Mouse (Mus musculus) stomach, postnatal 0 days (tissue): ENCODE results near the gene Ccdc141. TPM values are rescaled to one million over a fixed set of nuclear protein-coding genes. Genes with fewer than 3 reads are reported as not detected.

Experiments used
- ATAC-seq: fragments of 200-750 bp; cut with Nextera tagmentation; 2 replicates; pipeline ENCODE4 v1.8.0; 2017; ENCODE audit not compliant: low FRiP score, low TSS enrichment
- DNase-seq: peaks from one replicate; pipeline ENCODE4 v3.0.0-alpha.2; 2016; ENCODE audit warnings: low spot score
- H3K27ac ChIP-seq: fragments of 300-500 bp; sonication (generic); replicated peaks from 2 replicates; pipeline ENCODE4 v1.5.1; 2014; ENCODE audit warnings: mild to moderate bottlenecking, control low read depth
- H3K27me3 ChIP-seq: fragments of 300-500 bp; sonication (generic); 2 replicates; pipeline ENCODE4 v1.6.1; 2014; ENCODE audit warnings: low read length; ENCODE audit not compliant: control insufficient read depth, insufficient read depth
- H3K36me3 ChIP-seq: fragments of 300-500 bp; sonication (generic); 2 replicates; pipeline ENCODE4 v1.6.1; 2014; ENCODE audit warnings: low read length, mixed read lengths; ENCODE audit not compliant: control insufficient read depth, insufficient read depth
- H3K4me1 ChIP-seq: fragments of 300-500 bp; sonication (generic); replicated peaks from 2 replicates; pipeline ENCODE4 v1.6.1; 2014; ENCODE audit warnings: antibody characterized with exemption; ENCODE audit not compliant: control insufficient read depth, insufficient read depth
- H3K4me2 ChIP-seq: fragments of 300-500 bp; sonication (generic); replicated peaks from 2 replicates; pipeline ENCODE4 v1.6.1; 2014; ENCODE audit warnings: low read depth, mild to moderate bottlenecking, control low read depth, moderate library complexity
- H3K4me3 ChIP-seq: fragments of 300-500 bp; sonication (generic); 2 replicates; pipeline ENCODE4 v1.5.1; 2014; ENCODE audit warnings: low read depth, low read length, control low read depth
- H3K9ac ChIP-seq: fragments of 300-500 bp; sonication (generic); 2 replicates; pipeline ENCODE4 v1.6.1; 2014; ENCODE audit warnings: mild to moderate bottlenecking, low read length, control low read depth, mixed read lengths
- H3K9me3 ChIP-seq: fragments of 300-500 bp; sonication (generic); 2 replicates; pipeline ENCODE4 v1.6.1; 2016; ENCODE audit warnings: low read length; ENCODE audit not compliant: control insufficient read depth
- CTCF ChIP-seq: IDR thresholded peaks from 2 replicates; pipeline ENCODE4 v1.5.1; 2016; ENCODE audit warnings: antibody characterized with exemption, low read depth, mild to moderate bottlenecking, moderate library complexity
- EP300 ChIP-seq: optimal IDR thresholded peaks from 2 replicates; pipeline ENCODE3; 2016; ENCODE audit warnings: antibody characterized with exemption
- WGBS: fragments of 180-500 bp; shearing (Covaris S2); extraction: QIAGEN DNeasy Blood & Tissue Kit; methylation state at CpG from one replicate; pipeline ENCODE4 v1.1.7; 2014; 5-methylcytosine and 5-hydroxymethylcytosine counted together
- polyA plus RNA-seq: library from polyadenylated mRNA; unstranded; fragments of >200 nt; fragmentation: Nextera tagmentation; extraction: Ambion mirVana; gene quantifications from 2 replicates; pipeline ENCODE4 v1.2.1, GENCODE M21; 2015

The Ccdc141 gene
- polyA plus RNA-seq, 1 experiment from 2014 or later: 6.7 TPM

DNA sequence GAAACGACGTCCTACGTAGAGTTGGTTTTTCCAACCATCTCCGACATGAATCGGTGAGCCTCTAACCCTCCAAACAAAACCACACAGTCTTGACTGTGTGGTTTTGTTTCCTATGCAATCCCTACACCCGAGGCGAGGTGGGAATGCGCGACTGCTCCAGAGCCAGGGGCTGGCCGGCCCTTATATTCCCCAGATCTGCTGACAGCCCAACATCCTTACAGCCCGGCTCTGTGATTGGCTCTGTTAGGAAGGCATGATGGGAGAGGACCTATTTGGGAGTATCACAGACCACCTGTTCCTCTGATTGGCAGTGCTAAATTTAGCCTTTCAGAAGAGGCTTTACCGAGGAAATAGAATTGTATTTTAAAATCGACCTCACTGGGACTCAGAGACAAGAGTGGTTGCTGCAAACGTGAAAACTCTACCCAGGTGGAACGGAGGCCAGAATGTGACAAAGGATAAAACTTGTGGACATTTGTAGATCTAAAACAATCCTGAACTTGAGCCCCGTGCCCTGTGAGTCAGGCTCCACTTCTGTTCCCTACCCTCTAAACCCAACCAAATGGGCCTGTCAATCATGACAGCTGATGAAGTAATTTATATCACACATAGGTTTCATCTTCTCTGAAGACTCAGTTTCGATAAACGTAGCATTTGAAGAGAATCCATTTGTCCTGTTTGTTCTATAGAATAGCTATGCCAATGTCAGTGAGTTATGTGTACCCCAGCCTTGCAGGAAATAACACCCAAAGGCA lies 187.9 kb downstream of the Ccdc141 start, which contains the start of gene Ttn:
Ttn (minus strand) TSS at position 157 of the 755 bp plus-strand sequence.
- Histone ChIP-seq H3K9ac (no peak within 1 kb of the TSS), H3K4me3 (no peak within 1 kb of the TSS), H3K27me3 (no peaks in the 10 kb centered on the region), H3K4me2 (no peak within 1 kb of the TSS), H3K9me3 (no peaks in the 10 kb centered on the region), H3K27ac (no peak within 1 kb of the TSS), H3K4me1 (no peaks in the 10 kb centered on the region), H3K36me3 (no peaks in the 10 kb centered on the region)
- no peak for TF ChIP-seq EP300
- TF ChIP-seq CTCF: no peak
- WGBS: 82% methylated on average over 18 of the region's 18 CpGs
- ATAC-seq (no peak), DNase-seq (no peak)

DNA sequence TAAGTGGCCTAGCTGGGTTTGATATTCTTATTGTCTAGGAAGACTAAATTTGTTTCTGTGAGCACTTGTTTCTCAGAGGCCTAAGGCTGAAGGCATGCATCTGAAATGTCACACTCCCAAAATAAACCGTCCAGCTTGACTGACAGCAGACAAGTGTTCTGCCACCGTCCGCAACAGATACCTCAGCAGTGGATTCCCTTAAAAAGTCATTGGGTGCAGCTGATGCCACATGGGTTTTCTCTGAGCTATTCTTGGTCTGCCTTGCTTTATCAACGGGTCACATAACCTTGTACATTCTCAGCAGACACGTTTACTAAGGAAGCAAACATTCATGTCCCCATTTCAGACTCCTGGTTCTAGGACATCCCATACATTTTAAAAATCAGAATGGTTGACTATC lies 188.7 kb downstream of the Ccdc141 start:
- no peak for TF ChIP-seq EP300
- TF ChIP-seq CTCF: no peak
- Histone ChIP-seq H3K27ac (no peak overlapping the region), H3K9ac (no peak overlapping the region), H3K4me1 (no peaks in the 10 kb centered on the region), H3K36me3 (no peaks in the 10 kb centered on the region), H3K4me3 (no peak overlapping the region), H3K27me3 (no peaks in the 10 kb centered on the region), H3K4me2 (no peak overlapping the region), H3K9me3 (no peaks in the 10 kb centered on the region)
- 71% methylated on average over 5 of the region's 5 CpGs for WGBS
- ATAC-seq: no peak
- no peak for DNase-seq

DNA sequence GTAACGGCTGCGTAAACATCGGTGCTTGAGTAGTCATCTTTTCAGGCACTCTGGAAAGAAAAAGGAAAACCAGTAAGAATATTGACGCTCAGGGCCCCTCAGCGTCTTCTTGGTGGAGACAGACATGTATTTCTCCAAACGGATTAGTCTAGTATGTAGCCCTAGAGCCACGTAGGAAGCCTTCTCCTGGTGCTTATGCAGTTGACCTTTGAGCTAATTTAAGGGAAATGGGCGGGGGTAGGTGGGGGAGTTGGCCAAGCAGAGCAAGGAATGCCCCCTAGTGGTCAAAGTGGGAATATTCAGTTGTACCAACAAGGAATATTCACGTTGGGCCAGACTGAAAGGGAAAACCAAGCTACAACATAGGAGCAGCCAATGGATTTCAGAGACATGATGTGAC lies 190.3 kb downstream of the Ccdc141 start:
- Histone ChIP-seq H3K27me3 (no peaks in the 10 kb centered on the region), H3K4me1 (no peaks in the 10 kb centered on the region), H3K9me3 (no peaks in the 10 kb centered on the region), H3K4me3 (no peak overlapping the region), H3K9ac (no peak overlapping the region), H3K27ac (no peak overlapping the region), H3K4me2 (no peak overlapping the region), H3K36me3 (no peaks in the 10 kb centered on the region)
- ATAC-seq (no peak), DNase-seq (peak; percentile 36)
- 51% methylated on average over 9 of the region's 9 CpGs for WGBS
- TF ChIP-seq EP300 (no peak), CTCF (peak; percentile 75)

DNA sequence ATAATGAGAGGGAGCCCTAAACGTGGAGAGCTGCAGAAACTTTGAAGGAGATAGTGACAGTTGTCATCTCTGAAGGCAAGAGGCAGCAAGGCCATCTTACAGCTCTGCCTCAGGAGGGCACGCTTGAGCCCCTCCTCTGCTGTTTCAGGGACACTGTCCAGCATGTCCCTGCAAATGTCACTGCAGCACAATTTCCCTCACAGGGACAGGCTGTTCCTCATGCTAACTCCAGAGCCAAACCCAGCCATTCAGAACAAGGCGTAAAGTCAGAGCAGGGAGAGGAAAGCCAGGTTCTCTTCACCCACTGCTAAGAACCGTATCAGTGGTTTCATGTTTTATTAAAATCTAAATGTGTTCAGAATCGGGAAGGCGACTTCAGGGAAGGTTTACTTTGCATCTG lies 192.8 kb downstream of the Ccdc141 start:
- no peak overlapping the region for H3K27ac ChIP-seq
- H3K4me3 ChIP-seq: no peak overlapping the region
- no peak overlapping the region for H3K9ac ChIP-seq
- H3K36me3 ChIP-seq: no peaks in the 10 kb centered on the region
- WGBS: 75% methylated on average over 6 of the region's 6 CpGs
- TF ChIP-seq CTCF (no peak), EP300 (no peak)
- no peaks in the 10 kb centered on the region for H3K27me3 ChIP-seq
- DNase-seq (no peak), ATAC-seq (no peak)
- H3K9me3 ChIP-seq: no peaks in the 10 kb centered on the region
- no peaks in the 10 kb centered on the region for H3K4me1 ChIP-seq
- no peak overlapping the region for H3K4me2 ChIP-seq

DNA sequence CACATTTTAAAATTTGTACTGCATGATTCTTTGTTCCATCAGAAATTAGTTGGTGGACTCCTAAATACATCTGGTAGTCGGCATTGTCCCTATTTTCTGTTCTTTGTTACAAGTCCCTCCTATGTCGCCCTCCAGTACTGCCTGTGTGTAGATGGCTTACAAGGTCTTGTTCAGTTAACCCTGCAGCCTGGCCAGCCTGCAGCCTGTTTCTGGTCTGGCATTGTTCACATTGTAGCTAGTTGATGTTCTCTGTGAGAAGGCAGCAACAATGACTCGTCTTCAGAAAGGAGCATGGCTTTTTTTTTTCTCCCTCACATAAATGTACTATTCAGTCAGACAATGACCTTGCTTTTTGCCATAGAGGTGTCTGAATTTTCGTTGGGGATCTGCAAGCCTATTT lies 198.4 kb downstream of the Ccdc141 start:
- H3K4me1 ChIP-seq: no peaks in the 10 kb centered on the region
- 66% methylated on average over 4 of the region's 4 CpGs for WGBS
- H3K4me2 ChIP-seq: no peak overlapping the region
- H3K9ac ChIP-seq: no peak overlapping the region
- no peak for TF ChIP-seq CTCF
- no peak for DNase-seq
- H3K36me3 ChIP-seq: no peaks in the 10 kb centered on the region
- H3K9me3 ChIP-seq: no peaks in the 10 kb centered on the region
- no peak for ATAC-seq
- H3K27me3 ChIP-seq: no peaks in the 10 kb centered on the region
- no peak overlapping the region for H3K4me3 ChIP-seq
- H3K27ac ChIP-seq: no peak overlapping the region

DNA sequence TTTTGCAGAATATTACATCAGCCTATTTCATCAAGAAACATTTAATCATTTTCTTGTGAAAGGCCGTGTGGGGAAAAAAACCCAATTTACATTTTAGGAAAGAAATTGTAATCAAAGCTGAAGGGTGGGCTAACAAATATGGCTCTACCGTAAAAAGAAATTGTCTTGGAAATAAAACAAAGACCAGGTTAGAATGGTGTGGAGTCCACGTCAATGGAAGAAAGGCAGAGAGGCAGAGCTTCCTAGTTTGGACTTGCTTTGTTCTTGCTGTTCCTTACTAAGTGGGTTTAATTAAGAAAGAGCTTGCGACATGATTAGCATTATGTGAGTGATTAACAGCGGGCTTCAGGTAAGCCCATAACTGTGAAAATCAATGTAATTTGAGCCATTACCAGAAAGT lies 199.4 kb downstream of the Ccdc141 start:
- Histone ChIP-seq H3K4me1 (no peaks in the 10 kb centered on the region), H3K36me3 (no peaks in the 10 kb centered on the region), H3K4me2 (no peak overlapping the region), H3K9me3 (no peaks in the 10 kb centered on the region), H3K27me3 (no peaks in the 10 kb centered on the region), H3K27ac (no peak overlapping the region), H3K9ac (no peak overlapping the region), H3K4me3 (no peak overlapping the region)
- TF ChIP-seq CTCF (no peak), EP300 (no peak)
- DNase-seq (no peak), ATAC-seq (no peak)
- WGBS: 56% methylated on average over 5 of the region's 5 CpGs
